Mouse (Mus musculus) adrenal gland, postnatal 10 days (tissue): ENCODE data around the gene Phf24. TPM values are rescaled to one million over a fixed set of nuclear protein-coding genes. Genes with fewer than 3 reads are reported as not detected.

ENCODE experiments used
- total RNA-seq, 2 experiments: library from RNA; stranded (reverse); gene quantifications; 2 replicates each; pipeline ENCODE4 v1.2.3; 2021

Phf24 gene
- total RNA-seq, 2 experiments from 2014 or later = 2.4 to 6.3 TPM

Other genes starting within 250 kb of the Phf24 start
- gene 4930578G10Rik, start 181.1 kb upstream of the Phf24 start, total RNA-seq = under 1 TPM in 1 of 2 experiments, not detected in 1; 0.51 TPM
- gene Ccl19, start 160.1 kb upstream of the Phf24 start, total RNA-seq = 1 to 10 TPM; 4.8 to 5.2 TPM
- 10 to 100 TPM; 43.1 to 45.7 TPM for gene Ccl21a, start 142.7 kb upstream of the Phf24 start, total RNA-seq
- not detected for gene Fam205a1, start 62.8 kb upstream of the Phf24 start, total RNA-seq
- not detected for gene Gm12394, start 59.9 kb upstream of the Phf24 start, total RNA-seq
- not detected for gene Fam205c, start 42.4 kb upstream of the Phf24 start, total RNA-seq
- gene Dnajb5, start 33.2 kb downstream of the Phf24 start, total RNA-seq = 10 to 100 TPM; 19.4 to 20.4 TPM
- gene 1700022I11Rik, start 52.9 kb downstream of the Phf24 start, total RNA-seq = not detected
- 100 to 1,000 TPM; 238 to 252 TPM for gene Vcp, start 83.8 kb downstream of the Phf24 start, total RNA-seq
- gene Fancg, start 93.8 kb downstream of the Phf24 start, total RNA-seq = 10 to 100 TPM in 1 of 2 experiments, 1 to 10 TPM in 1; 7.3 to 11.7 TPM
- 10 to 100 TPM; 22.0 to 25.8 TPM for gene Pigo, start 109.2 kb downstream of the Phf24 start, total RNA-seq
- gene Stoml2, start 115.0 kb downstream of the Phf24 start, total RNA-seq = 100 to 1,000 TPM; 177 to 190 TPM
- gene Fam214b, start 129.6 kb downstream of the Phf24 start, total RNA-seq = 10 to 100 TPM; 24.1 to 28.3 TPM
- gene Unc13b, start 142.3 kb downstream of the Phf24 start, total RNA-seq = 10 to 100 TPM; 10.0 to 13.1 TPM